8 mouse cellular contexts compared by ENCODE assay signal in genomic region chr1:119049812-119050615, GRCm38 (mm10). TPM values are rescaled to one million over a fixed set of nuclear protein-coding genes. Genes with fewer than 3 reads are reported as not detected.
DNase-seq lines count a peak whose midpoint lies in the region; ATAC-seq and TF ChIP-seq lines count a peak whose summit lies in the region.

No protein-coding gene starts in this region.

- peak overlapping the region; percentile 100 for H3K27ac ChIP-seq in embryonic facial prominence, embryonic 13.5 days
- peak overlapping the region; percentile 67; the same call in 1 of the 2 replicates for H3K27ac ChIP-seq in hindbrain, postnatal 0 days
- peak overlapping the region; percentile 77 for H3K27ac ChIP-seq in neural tube, embryonic 15.5 days (replicated peaks)

- H3K9me3 ChIP-seq in embryonic facial prominence, embryonic 13.5 days = no peaks in the 10 kb centered on the region
- H3K9me3 ChIP-seq in hindbrain, postnatal 0 days (ENCODE audit: low read length) = no peaks in the 10 kb centered on the region
- H3K9me3 ChIP-seq in neural tube, embryonic 15.5 days (replicated peaks) = no peaks in the 10 kb centered on the region

- 8% methylated on average over 10 of the region's 10 CpGs for WGBS in embryonic facial prominence, embryonic 13.5 days
- 15% methylated on average over 10 of the region's 10 CpGs for WGBS in hindbrain, postnatal 0 days
- WGBS in neural tube, embryonic 15.5 days = 11% methylated on average over 10 of the region's 10 CpGs

- H3K4me2 ChIP-seq in embryonic facial prominence, embryonic 13.5 days = peak overlapping the region; percentile 89
- peak overlapping the region; percentile 91 for H3K4me2 ChIP-seq in hindbrain, postnatal 0 days (ENCODE audit: low read depth, low read length)
- peak overlapping the region; percentile 97 for H3K4me2 ChIP-seq in neural tube, embryonic 15.5 days

- H3K36me3 ChIP-seq in embryonic facial prominence, embryonic 13.5 days = peaks cover 3% of the 10 kb centered on the region; the same call in 1 of the 2 replicates
- no peaks in the 10 kb centered on the region for H3K36me3 ChIP-seq in hindbrain, postnatal 0 days (ENCODE audit: insufficient read depth, low read length)
- H3K36me3 ChIP-seq in neural tube, embryonic 15.5 days = no peaks in the 10 kb centered on the region

- no peak for ATAC-seq in embryonic facial prominence, embryonic 13.5 days (ENCODE audit: insufficient number of reproducible peaks, insufficient read depth, low FRiP score, low TSS enrichment, low read depth)
- ATAC-seq in hindbrain, postnatal 0 days = peak; percentile 37
- no peak for ATAC-seq in neural tube, embryonic 15.5 days (ENCODE audit: low FRiP score)
- no peak for ATAC-seq in megakaryocyte-erythroid progenitor cell, adult 5-6 weeks (replicated peaks; ENCODE audit: low FRiP score, low TSS enrichment, poor library complexity, severe bottlenecking)

- H3K9ac ChIP-seq in embryonic facial prominence, embryonic 13.5 days = peak overlapping the region; percentile 94
- no peak overlapping the region for H3K9ac ChIP-seq in hindbrain, postnatal 0 days (replicated peaks; ENCODE audit: low read length)
- H3K9ac ChIP-seq in neural tube, embryonic 15.5 days (replicated peaks) = no peak overlapping the region

- no peak for TF ChIP-seq CTCF in hindbrain, postnatal 0 days (IDR thresholded peaks at IDR 0.05; ENCODE audit: low read depth)

- intact Hi-C loops in left cerebral cortex, postnatal 4 days (cut with DNase I) = no loop called here
- intact Hi-C loops in left cerebral cortex, postnatal 36 days (cut with DNase I) = loop anchor here (5.0 kb wide), 1 partner anchor 143 kb away; no protein-coding TSS in a partner anchor

- peak; percentile 25 for DNase-seq in left cerebral cortex, postnatal 4 days
- DNase-seq in left cerebral cortex, postnatal 36 days (ENCODE audit: low spot score in 2 of 2) = no peak
- peak; percentile 54 for DNase-seq in hindbrain, postnatal 0 days (ENCODE audit: low spot score)
- DNase-seq in kidney, postnatal 25 days = no peak
- no peak for DNase-seq in adrenal gland, postnatal 25 days

- H3K27me3 ChIP-seq in embryonic facial prominence, embryonic 13.5 days = no peaks in the 10 kb centered on the region
- 0 out of 2 replicates have a peak, but pooled peaks cover 12% of the 10 kb centered on the region for H3K27me3 ChIP-seq in hindbrain, postnatal 0 days (ENCODE audit: insufficient read depth, low read length)
- H3K27me3 ChIP-seq in neural tube, embryonic 15.5 days (replicated peaks) = peaks cover 30% of the 10 kb centered on the region

- H3K4me3 ChIP-seq in embryonic facial prominence, embryonic 13.5 days = peak overlapping the region; percentile 78
- 0 out of 2 replicates have a peak overlapping the region, but pooled peaks have one; percentile 2 for H3K4me3 ChIP-seq in hindbrain, postnatal 0 days (ENCODE audit: low read length)
- H3K4me3 ChIP-seq in neural tube, embryonic 15.5 days (replicated peaks) = no peak overlapping the region

- H3K4me1 ChIP-seq in embryonic facial prominence, embryonic 13.5 days = peaks cover 61% of the 10 kb centered on the region
- peaks cover 16% of the 10 kb centered on the region for H3K4me1 ChIP-seq in hindbrain, postnatal 0 days (ENCODE audit: insufficient read depth, low read length)
- H3K4me1 ChIP-seq in neural tube, embryonic 15.5 days = peaks cover 63% of the 10 kb centered on the region

RNA-seq across cellular contexts. Expression of gene Gli2, which starts 3.4 kb away (rescaled TPM):
- 1 to 10 TPM; 2.9 to 3.3 TPM for total RNA-seq in left cerebral cortex, postnatal 4 days (2021)
- 1 to 10 TPM; 3.2 to 4.8 TPM for total RNA-seq in left cerebral cortex, postnatal 36 days (2021)
- 21.3 and 23.7 TPM in 2 replicates for polyA plus RNA-seq in embryonic facial prominence, embryonic 13.5 days (2015; fragmentation: Nextera tagmentation; extraction: Ambion mirVana)
- 12.0 and 13.9 TPM in 2 replicates for total RNA-seq in hindbrain, postnatal 0 days (2014; rRNA removed)
- 2.0 and 3.0 TPM in 2 replicates for polyA plus RNA-seq in hindbrain, postnatal 0 days (2015; fragmentation: Nextera tagmentation; extraction: Ambion mirVana)
- polyA plus RNA-seq in neural tube, embryonic 15.5 days (2015; fragmentation: Nextera tagmentation; extraction: Ambion mirVana) = 1.6 and 3.1 TPM in 2 replicates
- not detected in 2 replicates for total RNA-seq in megakaryocyte-erythroid progenitor cell, adult 5-6 weeks (2014; fragmentation: Nextera tagmentation)
- not detected in 2 replicates for total RNA-seq in megakaryocyte-erythroid progenitor cell, adult 5-6 weeks (2017)
- 0.76 and 0.79 TPM in 2 replicates for total RNA-seq in adrenal gland, postnatal 25 days (2021)

Comparison
In these comparisons a context has a peak if more than half of its experiments do, and no peak if none do; other contexts are left out.
1. DNase-seq: peak in left cerebral cortex, postnatal 4 days (single experiment) and hindbrain, postnatal 0 days (single experiment); none in left cerebral cortex, postnatal 36 days (0 of 2), kidney, postnatal 25 days (0 of 2) and adrenal gland, postnatal 25 days (single experiment).
2. Peak in every context shown above with its lines, with median percentiles within 50 percentile points of each other: H3K27ac ChIP-seq and H3K4me2 ChIP-seq.